Comparison of ENCODE assay signal across 14 mouse cellular contexts in genomic region chr13:73693333-73693732, GRCm38 (mm10). TPM values are rescaled to one million over a fixed set of nuclear protein-coding genes. Genes with fewer than 3 reads are reported as not detected.
DNase-seq lines count a peak whose midpoint lies in the region; ATAC-seq lines count a peak whose summit lies in the region.
"Had no signal": no experiment of that assay in that cellular context is flagged by ENCODE, and none has a peak within 500 bp of the region (broad histone marks: within the 10 kb centered on the region; RNA-seq: fewer than 3 reads in every experiment).

No protein-coding gene starts in this region.

- DNase-seq in 416B (ENCODE audit: low read depth) (peak; percentile 28), adipocyte (ENCODE audit: low spot score) (no peak)
- DNase-seq in cerebellum, postnatal 14 days = no peak
- no peak for DNase-seq in left cerebral cortex, postnatal 10 days (ENCODE audit: extremely low spot score in 1 of 2, low spot score in 2 of 2)
- DNase-seq: adrenal gland, adult 8-10 months; adrenal gland, postnatal 25 days; gastrocnemius, postnatal 25 days had no signal

- intact Hi-C loops in left cerebral cortex, postnatal 10 days (cut with DNase I) = loop anchor here (5.0 kb wide), 1 partner anchor 46 kb away; no protein-coding TSS in a partner anchor

- peak; percentile 64 for ATAC-seq in granulocyte monocyte progenitor cell, adult 5-6 weeks (replicated peaks; ENCODE audit: poor library complexity, severe bottlenecking)
- peak; percentile 48 for ATAC-seq in megakaryocyte progenitor cell, adult 5-6 weeks (replicated peaks; ENCODE audit: poor library complexity)

RNA-seq across cellular contexts. Expression of gene Slc6a19, which starts 11.3 kb away (rescaled TPM):
- total RNA-seq in granulocyte monocyte progenitor cell, adult 5-6 weeks (2014; fragmentation: Nextera tagmentation) = not detected in 2 replicates
- not detected in 2 replicates for total RNA-seq in granulocyte monocyte progenitor cell, adult 5-6 weeks (2017)
- total RNA-seq in megakaryocyte progenitor cell, adult 5-6 weeks (2015) = not detected in 2 replicates
- total RNA-seq in megakaryocyte progenitor cell, adult 5-6 weeks (2017) = not detected in 2 replicates
- not detected for total RNA-seq in left cerebral cortex, postnatal 10 days (2021)
- total RNA-seq: gastrocnemius, adult 8-10 months; heart, adult 2 months; heart, postnatal 36 days; MEL had no signal

RNA-seq across cellular contexts. Expression of gene Slc6a18, which starts 15.5 kb away (rescaled TPM):
- not detected in 2 replicates for total RNA-seq in granulocyte monocyte progenitor cell, adult 5-6 weeks (2014; fragmentation: Nextera tagmentation)
- not detected in 2 replicates for total RNA-seq in granulocyte monocyte progenitor cell, adult 5-6 weeks (2017)
- not detected in 2 replicates for total RNA-seq in megakaryocyte progenitor cell, adult 5-6 weeks (2015)
- total RNA-seq in megakaryocyte progenitor cell, adult 5-6 weeks (2017) = not detected in 2 replicates
- total RNA-seq in left cerebral cortex, postnatal 10 days (2021) = not detected
- total RNA-seq: adrenal gland, adult 8-10 months; adrenal gland, postnatal 25 days; common myeloid progenitor, adult 5-6 weeks; heart, adult 2 months; heart, postnatal 36 days; MEL had no signal

RNA-seq across cellular contexts. Expression of gene Slc12a7, which starts 39.6 kb away (rescaled TPM):
- total RNA-seq in granulocyte monocyte progenitor cell, adult 5-6 weeks (2014; fragmentation: Nextera tagmentation) = 3.6 and 8.3 TPM in 2 replicates
- total RNA-seq in granulocyte monocyte progenitor cell, adult 5-6 weeks (2017) = 3.0 and 3.7 TPM in 2 replicates
- total RNA-seq in megakaryocyte progenitor cell, adult 5-6 weeks (2015) = 4.3 and 7.5 TPM in 2 replicates
- total RNA-seq in megakaryocyte progenitor cell, adult 5-6 weeks (2017) = 3.4 and 3.6 TPM in 2 replicates
- total RNA-seq in left cerebral cortex, postnatal 10 days (2021) = 1 to 10 TPM; 6.0 to 7.3 TPM
